Mouse (Mus musculus): ENCODE data around the gene Tada3.

- TF ChIP-seq CTCF (IDR thresholded peaks at IDR 0.05; ENCODE audit: control insufficient read depth, insufficient read depth, low read length): no peak
- no peak for TF ChIP-seq POLR2A (IDR thresholded peaks at IDR 0.05; ENCODE audit: borderline replicate concordance, control insufficient read depth, low read depth, low read length)
These were observed 13.0 kb upstream of the Tada3 start for GRCm38 (mm10) chr6:113390715-113391114.
